Mouse (Mus musculus): ENCODE data around the gene Bpifb2. TPM values are rescaled to one million over a fixed set of nuclear protein-coding genes. Genes with fewer than 3 reads are reported as not detected.

The Bpifb2 gene
- total and polyA plus RNA-seq, 3 experiments: not detected

DNA sequence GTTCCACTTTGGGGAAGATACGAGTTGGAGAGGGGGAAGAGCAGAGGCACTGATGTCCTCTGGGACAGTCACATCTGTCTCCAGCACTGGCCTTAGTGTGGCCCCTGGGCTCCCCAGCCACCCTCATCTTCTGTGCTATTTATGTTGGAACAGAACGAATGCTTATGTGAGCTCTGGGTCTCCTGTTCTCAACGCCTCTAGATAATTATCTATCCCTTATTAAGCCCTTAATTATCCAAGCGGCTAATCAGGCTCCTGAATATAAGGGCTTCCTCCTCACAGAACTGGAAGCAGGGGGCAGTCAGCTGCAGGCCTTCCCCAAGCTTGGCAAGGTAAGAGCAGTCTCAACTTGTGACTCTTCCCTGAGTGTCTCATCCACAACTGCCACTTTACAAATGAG, 25.2 kb downstream of the Bpifb2 start, which contains the start of gene Bpifb6:
TSS of gene Bpifb6 (plus strand) at position 301 of the 400 bp plus-strand sequence.
- no peak within 1 kb of the TSS for H3K4me3 ChIP-seq (ENCODE audit: control insufficient read depth in 1 of 2, insufficient read depth in 1 of 2, low read depth in 2 of 2, low read length in 2 of 2)
- no peaks in the 10 kb centered on the region for H3K4me1 ChIP-seq (ENCODE audit: control insufficient read depth in 1 of 2, insufficient read depth in 2 of 2, low read length in 2 of 2)
- no peak within 1 kb of the TSS for H3K27ac ChIP-seq (ENCODE audit: control insufficient read depth, low read depth, low read length)
- no peaks in the 10 kb centered on the region for H3K36me3 ChIP-seq (ENCODE audit: control insufficient read depth in 1 of 2, insufficient read depth in 2 of 2, low read length in 2 of 2)
- no peaks in the 10 kb centered on the region for H3K27me3 ChIP-seq (ENCODE audit: control insufficient read depth in 1 of 2, insufficient read depth in 2 of 2, low read length in 2 of 2)
- no peaks in the 10 kb centered on the region for H3K79me2 ChIP-seq (ENCODE audit: control insufficient read depth, insufficient read depth, low read length, poor library complexity)
- TF ChIP-seq POLR2AphosphoS5 (IDR thresholded peaks at IDR 0.05; ENCODE audit: borderline replicate concordance, low read depth, low read length) (no peak), CTCF (IDR thresholded peaks at IDR 0.05 in 2 of 3, conservative IDR thresholded peaks at IDR 0.05 in 1 of 3; ENCODE audit: control insufficient read depth in 1 of 3, insufficient read depth in 1 of 3, low read depth in 2 of 3, low read length in 3 of 3, poor library complexity in 1 of 3, severe bottlenecking in 1 of 3) (no peak), MYC (IDR thresholded peaks at IDR 0.05; ENCODE audit: low read depth, low read length) (no peak)
- no peak for DNase-seq (ENCODE audit: low read depth, low spot score)
- no peak within 1 kb of the TSS for H3K9ac ChIP-seq (ENCODE audit: control insufficient read depth, low read depth, low read length, poor library complexity, severe bottlenecking)
- no peaks in the 10 kb centered on the region for H3K9me3 ChIP-seq (replicated peaks; ENCODE audit: insufficient read depth, low read length)

DNA sequence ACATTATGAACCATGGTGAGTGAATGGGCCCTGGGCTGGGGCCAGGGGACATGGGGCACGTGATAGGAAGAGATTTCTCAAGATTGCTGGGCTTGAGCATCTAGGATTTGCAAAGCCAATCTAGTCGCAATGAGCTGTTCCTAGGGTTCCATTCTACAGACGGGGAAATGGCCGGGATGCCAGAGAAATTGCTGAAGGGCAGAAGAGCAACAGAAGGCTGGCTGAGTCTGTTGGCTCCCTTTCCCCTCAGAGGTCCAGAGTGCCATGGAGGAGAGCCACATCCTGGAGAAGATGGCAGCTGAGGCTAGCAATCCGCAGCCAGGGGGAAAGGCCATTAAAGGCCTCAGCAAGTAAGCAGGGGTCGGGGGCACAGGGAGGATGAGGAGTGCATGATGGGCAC, 27.9 kb downstream of the Bpifb2 start:
- H3K9me3 ChIP-seq (replicated peaks; ENCODE audit: insufficient read depth, low read length): no peaks in the 10 kb centered on the region
- no peak overlapping the region for H3K27ac ChIP-seq (ENCODE audit: control insufficient read depth, low read depth, low read length)
- no peaks in the 10 kb centered on the region for H3K4me1 ChIP-seq (ENCODE audit: control insufficient read depth in 1 of 2, insufficient read depth in 2 of 2, low read length in 2 of 2)
- TF ChIP-seq JUND (IDR thresholded peaks at IDR 0.05; ENCODE audit: low read depth, low read length): no peak
- no peak for TF ChIP-seq HCFC1 (IDR thresholded peaks at IDR 0.05; ENCODE audit: low read depth, low read length)
- TF ChIP-seq TCF12 (IDR thresholded peaks at IDR 0.05; ENCODE audit: low read depth, low read length): no peak
- no peak for TF ChIP-seq TAL1 (IDR thresholded peaks at IDR 0.05; ENCODE audit: low read length)
- no peak for TF ChIP-seq RCOR1 (IDR thresholded peaks at IDR 0.05; ENCODE audit: low read depth, low read length)
- no peak for TF ChIP-seq ZC3H11A (IDR thresholded peaks at IDR 0.05; ENCODE audit: low read depth, low read length)
- TF ChIP-seq EP300 (IDR thresholded peaks at IDR 0.05; ENCODE audit: low read depth in 1 of 2, low read length in 2 of 2): no peak
- TF ChIP-seq BHLHE40 (IDR thresholded peaks at IDR 0.05; ENCODE audit: borderline replicate concordance, low read depth, low read length): no peak
- no peaks in the 10 kb centered on the region for H3K36me3 ChIP-seq (ENCODE audit: control insufficient read depth in 1 of 2, insufficient read depth in 2 of 2, low read length in 2 of 2)
- H3K4me3 ChIP-seq (ENCODE audit: control insufficient read depth in 1 of 2, insufficient read depth in 1 of 2, low read depth in 2 of 2, low read length in 2 of 2): no peak overlapping the region
- H3K9ac ChIP-seq (ENCODE audit: control insufficient read depth, low read depth, low read length, poor library complexity, severe bottlenecking): no peak overlapping the region
- no peaks in the 10 kb centered on the region for H3K79me2 ChIP-seq (ENCODE audit: control insufficient read depth, insufficient read depth, low read length, poor library complexity)
- no peak for DNase-seq (ENCODE audit: low read depth, low spot score)
- no peaks in the 10 kb centered on the region for H3K27me3 ChIP-seq (ENCODE audit: control insufficient read depth in 1 of 2, insufficient read depth in 2 of 2, low read length in 2 of 2)

DNA sequence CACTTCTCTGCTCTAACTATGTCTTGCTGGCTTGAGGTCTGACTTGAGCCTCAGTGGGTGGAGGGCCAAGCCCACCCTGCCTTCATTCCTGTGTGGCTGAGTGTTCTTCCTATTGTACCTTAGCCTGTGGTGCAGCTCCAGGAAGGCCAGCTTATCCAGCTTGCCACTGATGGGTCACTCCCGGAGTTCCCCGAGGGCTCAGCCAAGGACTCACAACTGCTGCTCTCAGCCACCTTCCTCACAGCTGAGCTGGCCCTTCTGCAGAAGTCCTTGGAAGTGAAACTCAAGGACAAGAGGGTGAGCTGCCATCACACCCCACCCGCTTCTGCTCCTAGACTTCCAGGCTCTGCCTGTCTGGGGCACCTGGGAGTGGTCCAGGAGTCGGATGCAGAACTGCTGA, 31.8 kb downstream of the Bpifb2 start:
- Histone ChIP-seq H3K36me3 (ENCODE audit: control insufficient read depth in 1 of 2, insufficient read depth in 2 of 2, low read length in 2 of 2) (no peaks in the 10 kb centered on the region), H3K9me3 (replicated peaks; ENCODE audit: insufficient read depth, low read length) (no peaks in the 10 kb centered on the region), H3K79me2 (ENCODE audit: control insufficient read depth, insufficient read depth, low read length, poor library complexity) (no peaks in the 10 kb centered on the region), H3K9ac (ENCODE audit: control insufficient read depth, low read depth, low read length, poor library complexity, severe bottlenecking) (no peak overlapping the region), H3K4me3 (ENCODE audit: control insufficient read depth in 1 of 2, insufficient read depth in 1 of 2, low read depth in 2 of 2, low read length in 2 of 2) (no peak overlapping the region), H3K27ac (ENCODE audit: control insufficient read depth, low read depth, low read length) (no peak overlapping the region), H3K4me1 (ENCODE audit: control insufficient read depth in 1 of 2, insufficient read depth in 2 of 2, low read length in 2 of 2) (no peaks in the 10 kb centered on the region), H3K27me3 (ENCODE audit: control insufficient read depth in 1 of 2, insufficient read depth in 2 of 2, low read length in 2 of 2) (no peaks in the 10 kb centered on the region)
- DNase-seq (ENCODE audit: low read depth, low spot score): no peak
- no peak for TF ChIP-seq USF2 (IDR thresholded peaks at IDR 0.05; ENCODE audit: borderline replicate concordance in 1 of 2, insufficient read depth in 1 of 2, low read depth in 1 of 2, low read length in 2 of 2)
